Mouse (Mus musculus): Measurements from ENCODE around the gene Lrrc39.
"Not testable (repeated sequence)": the region's sequence is repeated elsewhere in the genome, so short reads cannot be mapped to it uniquely, and the experiment has no call there.

The Lrrc39 gene

DNA sequence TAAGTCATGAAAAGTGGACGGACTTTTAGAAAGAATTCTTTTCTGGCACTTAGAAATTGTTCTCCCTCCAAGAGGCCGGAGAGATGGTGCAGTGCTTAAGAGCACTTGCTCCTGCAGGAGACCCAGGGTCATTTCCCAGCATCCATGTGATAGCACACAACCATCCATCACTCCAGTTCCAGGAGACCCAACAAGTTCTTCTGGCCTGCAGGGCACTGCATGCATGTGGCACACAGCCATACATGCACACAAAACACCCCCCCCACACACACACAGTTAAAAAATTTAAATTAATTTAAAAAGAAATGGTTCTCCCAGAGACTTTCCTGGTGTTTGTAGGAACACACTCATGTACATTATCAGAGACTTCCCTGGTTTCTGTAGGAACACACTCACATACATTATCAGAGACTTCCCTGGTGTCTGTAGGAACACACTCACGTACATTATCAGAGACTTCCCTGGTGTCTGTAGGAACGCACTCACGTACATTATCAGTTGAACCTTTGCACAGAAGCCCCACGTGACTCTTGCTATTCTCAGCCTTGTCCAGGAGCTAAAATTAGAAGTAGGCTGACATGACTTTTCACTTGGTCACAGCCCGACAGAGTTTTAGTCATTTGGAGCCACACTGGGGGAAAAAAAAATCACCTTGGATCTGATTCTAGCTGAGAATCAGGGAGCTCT is at the start of gene Lrrc39:
Gene Lrrc39 (plus strand): TSS at position 566 of the 687 bp plus-strand sequence.
- DNase-seq (ENCODE audit: low spot score in 2 of 2): no peak

DNA sequence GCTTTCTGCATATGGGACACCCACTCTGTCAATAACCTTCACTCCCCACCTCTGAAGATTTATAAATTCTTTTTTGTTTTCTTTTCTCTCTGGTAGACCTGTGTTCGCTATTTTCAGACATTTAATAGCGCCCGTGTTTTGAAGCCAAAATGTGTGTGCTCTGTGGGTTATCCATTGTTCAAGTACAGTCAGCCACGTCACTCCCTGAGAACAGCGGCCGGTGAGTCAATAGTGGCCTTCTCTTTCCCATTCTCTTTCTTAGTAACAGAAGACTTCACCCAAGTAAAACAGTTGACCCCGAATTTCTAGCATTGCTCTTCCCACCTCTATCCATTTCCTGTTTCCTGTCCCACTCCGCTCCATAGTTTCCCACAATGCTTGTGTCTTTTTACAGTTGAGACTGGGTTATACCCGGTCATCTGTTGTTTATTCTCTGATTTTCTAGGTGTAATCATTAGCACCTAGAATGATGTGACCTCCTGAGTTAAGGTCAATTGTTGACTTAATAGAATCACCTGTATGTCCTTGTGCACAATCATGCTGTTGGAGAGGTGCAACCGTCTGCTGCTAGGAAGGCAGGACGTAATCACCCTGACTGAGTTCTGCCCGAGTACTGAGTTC is 42.5 kb upstream of the Lrrc39 start:
- DNase-seq (ENCODE audit: low spot score in 2 of 2): no peak

DNA sequence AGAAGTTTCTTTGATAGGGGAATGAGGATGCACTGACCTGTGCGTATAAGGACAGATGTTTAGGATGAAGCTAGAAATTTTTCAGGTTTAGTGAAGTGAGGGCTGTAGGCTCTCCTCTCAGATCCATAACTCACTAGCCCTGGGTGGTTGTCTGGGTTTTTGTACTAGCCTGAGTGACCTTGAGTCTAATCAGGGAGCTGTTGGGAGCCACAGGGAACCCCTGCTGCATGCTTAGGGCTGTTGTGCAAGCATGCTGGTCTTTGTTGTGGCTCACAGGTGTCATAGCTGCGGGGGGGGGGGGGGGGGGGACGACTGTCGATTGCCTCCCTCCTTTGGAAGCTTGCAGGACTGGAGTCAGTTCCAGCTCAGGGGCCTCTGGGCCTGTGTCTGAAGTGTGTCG is 33.0 kb upstream of the Lrrc39 start:
- DNase-seq (ENCODE audit: low spot score in 2 of 2): no peak

DNA sequence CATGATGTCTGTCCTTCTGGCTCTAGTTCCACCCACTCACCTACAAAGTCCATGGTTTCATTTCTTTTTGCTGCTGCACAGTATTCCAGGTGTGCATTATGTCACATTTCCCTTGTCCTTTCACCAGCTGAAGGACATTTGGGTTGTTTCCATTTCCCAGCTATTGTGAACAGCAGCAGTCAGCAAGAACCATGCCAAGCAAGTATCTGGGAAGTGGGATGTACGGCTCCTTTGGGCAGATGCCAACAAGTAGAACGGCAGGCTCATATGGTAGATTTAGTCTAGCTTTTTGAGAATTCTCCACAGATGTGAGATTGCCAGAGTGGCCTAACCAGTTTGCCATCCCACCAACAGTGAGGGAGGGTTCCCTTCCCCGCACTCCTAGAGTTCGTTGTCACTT is 31.9 kb upstream of the Lrrc39 start:
- no peak for DNase-seq (ENCODE audit: low spot score in 2 of 2)

DNA sequence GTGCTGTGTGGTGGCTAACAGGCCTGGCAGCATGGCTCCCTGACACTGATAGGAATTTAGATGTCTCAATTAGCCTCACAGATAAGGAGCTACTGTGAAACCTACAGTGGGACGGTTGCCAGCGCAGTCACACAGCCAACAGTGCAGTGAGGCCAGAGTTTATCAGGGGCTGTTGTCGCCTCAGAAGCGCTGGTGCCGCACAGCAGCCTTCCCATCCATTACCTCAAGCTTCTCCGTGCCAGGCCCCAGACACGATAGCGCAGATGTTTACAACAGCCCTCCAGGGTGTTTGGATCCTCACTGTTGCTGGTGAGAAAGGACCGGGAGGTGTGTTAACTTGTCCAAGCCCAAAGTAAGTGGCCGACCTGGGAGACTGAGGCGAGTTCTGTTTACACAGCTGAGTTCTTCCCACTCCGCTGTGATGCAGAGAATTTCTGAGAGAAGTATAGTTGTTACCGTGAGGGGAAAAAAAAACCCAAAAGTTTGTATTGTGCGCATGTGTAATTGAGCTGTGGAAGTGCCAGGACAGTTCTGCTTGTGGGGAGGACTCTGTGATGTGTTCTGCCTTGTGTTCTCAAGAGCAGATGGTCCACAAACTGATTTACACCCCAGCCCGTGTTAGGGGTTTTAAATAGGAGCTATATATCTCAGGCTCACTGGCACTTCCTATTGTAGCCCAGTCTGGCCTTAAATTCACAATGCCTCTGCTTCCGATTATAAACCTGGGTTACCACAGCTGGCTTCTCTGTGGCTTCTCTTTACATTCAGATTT is 26.2 kb upstream of the Lrrc39 start:
- no peak for DNase-seq (ENCODE audit: low spot score in 2 of 2)

DNA sequence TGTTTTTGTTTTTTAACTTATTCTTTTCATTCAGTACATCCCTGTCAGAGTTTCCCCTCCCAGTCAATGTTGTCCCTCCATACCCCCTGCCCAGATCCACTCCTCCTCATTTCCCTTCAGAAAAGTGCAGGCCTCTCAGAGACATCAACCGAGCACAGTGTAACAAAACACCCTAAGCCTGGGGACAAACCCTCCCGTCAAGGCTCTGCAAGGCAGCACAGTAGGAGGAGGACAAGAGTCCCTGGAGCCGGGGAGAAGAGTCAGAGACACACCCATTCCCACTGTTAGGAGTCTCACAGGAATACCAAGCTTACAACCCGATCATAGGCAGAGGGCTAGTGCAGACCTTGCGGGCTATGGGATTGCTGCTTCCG is 25.6 kb upstream of the Lrrc39 start:
- no peak for DNase-seq (ENCODE audit: low spot score in 2 of 2)

DNA sequence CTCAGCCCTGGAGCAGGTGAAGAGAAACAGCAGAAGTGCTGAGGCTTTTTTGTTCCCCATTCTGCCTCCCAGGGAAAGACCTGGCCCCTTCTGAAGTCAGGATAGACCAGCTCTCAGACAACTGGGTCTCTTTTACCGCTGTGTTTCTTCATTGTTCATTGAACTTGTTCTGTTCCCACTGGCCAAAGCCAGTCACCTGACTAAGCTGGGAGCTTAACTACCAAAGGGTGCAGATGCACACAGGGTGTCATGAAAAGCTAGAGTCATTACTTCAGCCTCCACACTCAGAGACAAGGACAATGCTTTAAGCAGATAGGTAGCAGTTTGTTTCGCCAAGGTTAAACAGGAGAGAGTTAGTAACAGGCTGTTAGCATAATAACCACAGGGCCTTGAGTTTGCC is 20.7 kb upstream of the Lrrc39 start:
- DNase-seq (ENCODE audit: low spot score in 2 of 2): no peak

DNA sequence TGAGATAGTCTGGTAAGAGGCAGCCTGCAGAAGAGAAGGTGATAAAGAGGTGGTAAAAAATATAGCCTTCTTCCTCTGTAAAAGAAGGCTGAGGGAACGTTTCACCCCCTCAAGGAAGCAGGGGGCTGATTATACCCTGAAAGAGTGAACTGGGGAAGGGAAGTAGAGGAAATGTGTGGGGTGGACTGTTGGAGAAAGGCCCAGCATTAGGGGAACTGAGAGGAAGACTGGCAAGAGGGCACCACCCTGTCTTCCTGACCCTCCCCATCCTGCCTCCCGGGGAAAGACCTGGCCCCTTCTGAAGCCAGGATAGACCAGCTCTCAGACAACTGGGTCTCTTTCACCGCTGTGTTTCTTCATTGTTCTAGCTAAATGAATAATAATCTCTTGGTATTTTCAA is 20.2 kb upstream of the Lrrc39 start:
- no peak for DNase-seq (ENCODE audit: low spot score in 2 of 2)

DNA sequence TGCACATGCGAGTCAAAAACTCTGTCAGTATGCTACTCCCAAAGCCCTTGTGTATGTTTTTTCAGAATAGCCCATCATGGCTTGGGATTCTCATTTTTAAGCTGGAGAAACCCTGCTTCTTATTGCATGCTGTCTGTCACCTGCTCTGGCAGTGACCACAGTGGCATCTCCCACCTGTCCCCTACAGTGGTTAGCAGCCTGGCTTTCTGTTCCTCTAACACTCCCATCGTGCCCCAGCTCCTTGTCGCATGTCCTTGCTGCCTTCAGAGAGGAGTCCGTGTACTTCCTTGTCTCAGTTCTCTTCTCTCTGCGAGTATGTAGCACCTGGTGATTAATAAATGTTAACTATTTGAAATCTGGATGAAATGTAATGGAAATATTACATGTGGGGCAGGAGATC is 15.3 kb upstream of the Lrrc39 start:
- DNase-seq (ENCODE audit: low spot score in 2 of 2): no peak

DNA sequence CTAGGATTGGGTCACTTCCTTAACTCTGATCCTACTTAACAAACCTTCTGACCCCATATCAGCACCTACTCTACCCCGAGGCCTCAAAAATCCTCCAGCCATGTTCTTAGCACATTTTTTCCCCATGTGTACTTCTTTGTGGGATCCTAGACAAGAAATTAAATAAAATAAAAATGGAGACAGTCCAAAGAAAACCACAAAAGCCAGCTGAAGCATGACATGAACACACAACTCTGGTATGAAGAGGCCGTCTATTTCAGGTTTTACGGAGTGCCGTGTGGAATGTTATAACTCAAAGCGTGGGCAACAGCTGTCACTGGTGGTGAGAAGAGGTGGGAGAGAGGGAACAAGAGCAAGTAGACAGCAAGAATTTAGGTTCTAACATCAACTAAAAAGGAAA is 11.4 kb upstream of the Lrrc39 start:
- DNase-seq (ENCODE audit: low spot score in 2 of 2): no peak

DNA sequence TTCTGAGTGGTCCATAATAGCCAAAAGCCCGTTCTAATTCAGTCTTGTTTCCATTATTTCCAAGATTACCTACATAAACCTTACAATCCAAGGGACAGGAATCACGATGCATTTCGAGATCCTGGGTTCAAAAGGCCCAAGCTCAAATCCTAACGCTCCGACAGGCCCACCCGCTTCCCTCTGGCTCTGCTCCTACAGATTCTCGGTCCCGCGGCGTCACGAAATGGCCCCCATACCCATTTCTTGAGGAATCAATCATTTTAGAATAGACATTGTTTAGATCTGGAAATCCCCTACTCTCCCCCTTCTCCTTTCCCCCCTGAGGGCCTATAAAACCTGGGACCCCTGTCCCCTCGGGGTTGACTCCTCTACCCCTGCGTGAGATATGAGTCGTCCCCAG is 1.5 kb upstream of the Lrrc39 start:
- not testable (repeated sequence) for DNase-seq (ENCODE audit: low spot score in 2 of 2)

DNA sequence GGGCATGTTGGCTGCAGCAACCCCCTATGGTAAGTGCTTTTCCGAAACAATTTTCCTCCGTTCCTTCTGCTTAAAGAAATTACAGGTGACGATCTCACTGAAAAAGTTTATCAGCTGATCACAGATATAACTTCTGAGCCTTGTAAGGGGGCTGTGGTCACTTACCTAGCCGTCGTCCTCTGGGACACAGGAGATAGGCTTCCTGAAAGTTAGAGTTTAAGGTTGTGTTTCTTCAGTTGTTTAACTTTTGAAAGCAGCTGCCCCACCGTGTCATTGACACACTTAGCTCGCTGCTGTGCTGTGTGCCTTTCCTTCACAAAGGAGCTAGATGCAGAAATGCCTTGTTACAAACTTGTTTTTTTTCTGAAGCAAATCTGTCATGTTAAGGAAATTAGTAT is 321 bp downstream of the Lrrc39 start:
- no peak for DNase-seq (ENCODE audit: low spot score in 2 of 2)

DNA sequence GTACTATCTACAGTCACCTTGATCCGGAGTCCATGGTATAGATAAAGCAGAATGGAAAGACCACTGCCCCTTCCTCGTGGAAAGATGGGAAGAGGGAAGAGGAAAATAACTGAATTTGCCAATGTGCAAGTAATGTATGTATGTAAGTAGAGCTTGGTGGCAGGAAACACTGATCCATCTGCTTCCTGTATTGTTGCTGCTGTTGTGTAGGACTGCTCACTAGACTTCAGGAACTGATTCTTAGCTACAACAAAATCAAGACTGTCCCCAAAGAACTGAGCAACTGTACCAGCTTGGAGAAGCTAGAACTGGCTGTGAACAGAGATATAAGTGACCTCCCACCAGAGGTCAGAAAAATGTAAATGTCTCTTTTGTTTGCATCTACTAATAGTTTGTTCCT is 7.9 kb downstream of the Lrrc39 start:
- no peak for DNase-seq (ENCODE audit: low spot score in 2 of 2)

DNA sequence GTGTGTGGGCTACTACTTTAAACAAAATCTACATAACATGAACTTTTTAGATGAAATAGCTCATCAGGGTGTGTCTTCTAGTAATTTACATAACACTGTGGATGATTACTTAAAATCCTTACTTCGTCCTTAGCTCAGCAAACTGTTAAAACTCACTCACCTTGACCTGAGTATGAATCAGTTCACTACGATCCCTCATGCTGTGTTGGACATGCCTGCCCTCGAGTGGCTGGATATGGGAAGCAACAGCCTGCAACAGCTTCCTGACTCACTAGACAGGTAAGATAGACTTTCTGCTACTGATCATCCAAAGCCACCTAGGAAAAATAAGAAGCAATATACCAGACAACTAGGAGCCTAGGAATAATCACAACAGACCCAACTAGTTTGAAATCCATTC is 14.5 kb downstream of the Lrrc39 start:
- no peak for DNase-seq (ENCODE audit: low spot score in 2 of 2)

DNA sequence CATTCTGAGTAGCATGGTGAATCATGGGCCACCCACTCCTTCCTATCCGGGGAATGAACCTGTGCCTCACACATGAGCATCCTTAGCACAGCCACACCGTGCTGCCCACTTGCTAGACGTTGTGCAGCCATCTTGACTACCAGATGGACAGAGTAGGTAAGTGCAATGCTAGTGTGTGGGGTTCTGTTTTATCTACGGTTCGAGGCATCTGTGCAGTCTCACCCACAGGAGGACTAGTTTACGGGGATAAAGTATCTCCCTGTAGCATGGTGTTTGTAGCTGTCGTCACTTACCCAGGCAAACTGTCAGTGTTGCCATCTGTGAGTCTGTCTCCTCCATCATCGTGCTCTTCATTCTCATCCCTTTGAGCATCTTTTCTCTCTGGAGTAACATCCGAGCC is 19.4 kb downstream of the Lrrc39 start:
- DNase-seq (ENCODE audit: low spot score in 2 of 2): peak; percentile 7 to 21

DNA sequence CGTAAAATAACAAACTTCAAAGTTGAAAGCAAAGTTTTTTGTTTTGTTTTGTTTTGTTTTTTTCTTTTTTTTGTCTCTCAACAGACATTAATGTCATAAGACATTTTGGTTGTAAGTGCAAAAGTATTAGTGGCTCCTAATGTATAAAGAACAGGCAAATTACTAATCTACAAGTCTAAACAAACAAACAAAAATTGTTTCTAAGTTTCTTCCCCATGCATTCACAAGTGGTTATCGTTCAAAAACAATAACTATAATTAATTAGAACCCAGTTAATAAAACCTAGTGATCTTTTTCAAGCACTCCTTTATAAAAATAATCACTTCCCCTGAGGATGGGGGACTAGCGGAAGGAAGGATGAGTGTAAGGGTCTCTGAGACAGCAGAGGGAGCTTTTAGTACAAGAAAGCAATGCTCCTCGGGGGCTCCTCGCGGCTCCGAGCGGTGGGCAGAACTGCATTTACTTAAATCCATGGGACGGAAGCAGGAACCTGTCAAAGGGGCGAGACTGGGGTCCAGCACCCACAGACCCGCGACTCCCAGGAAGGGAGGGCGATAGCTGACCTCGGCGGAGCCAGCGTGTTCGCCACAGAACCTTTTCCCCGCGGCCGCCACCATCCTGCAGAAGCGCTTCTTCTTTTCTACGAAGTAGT is 31.4 kb downstream of the Lrrc39 start:
- no peak for DNase-seq (ENCODE audit: low spot score in 2 of 2)

DNA sequence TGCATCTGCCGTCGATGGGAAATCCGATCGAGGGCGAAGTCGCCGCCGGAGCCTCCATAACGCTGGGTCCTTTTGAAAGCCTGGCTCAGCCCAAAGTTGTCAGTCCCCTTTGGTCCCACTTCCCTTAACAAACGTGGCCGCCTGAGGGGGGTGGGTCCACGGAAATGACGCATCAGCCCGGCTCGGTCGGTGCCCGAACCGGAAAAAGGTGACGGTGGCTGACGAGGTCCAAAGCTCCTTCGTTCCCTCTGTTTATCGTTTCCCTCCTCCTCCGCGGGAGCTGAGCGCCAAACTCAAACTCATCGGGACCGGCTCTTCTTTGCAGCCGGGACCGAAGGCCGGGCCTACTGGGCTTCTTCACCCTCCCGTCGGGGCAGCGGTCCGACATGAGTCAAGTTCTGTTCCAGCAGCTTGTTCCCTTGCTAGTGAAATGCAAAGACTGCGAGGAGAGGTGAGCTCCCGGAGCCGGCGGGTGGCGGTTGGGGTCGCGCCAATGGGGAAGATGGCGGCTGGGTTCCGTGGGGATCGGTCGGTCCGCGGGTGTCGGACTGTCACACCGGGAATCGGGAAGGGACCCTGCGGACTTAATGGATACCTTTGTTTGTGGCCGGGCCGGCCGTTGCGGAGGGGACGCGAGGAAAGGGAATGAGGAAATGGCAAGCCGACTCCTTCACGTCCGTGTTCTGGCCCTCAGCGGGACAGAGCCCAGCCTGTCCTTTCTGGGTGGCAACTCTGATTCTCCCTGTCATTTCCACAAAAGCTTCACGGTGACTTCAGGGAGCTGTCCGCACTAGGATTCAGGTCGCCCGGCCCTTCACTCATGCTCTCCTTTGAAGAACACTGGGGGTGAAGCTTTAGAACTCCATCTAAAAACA is 32.2 kb downstream of the Lrrc39 start, which contains the start of gene Sass6:
Gene Sass6 (plus strand): TSS at position 255 of the 875 bp plus-strand sequence.
- peak; percentile 98 to 99 for DNase-seq (ENCODE audit: low spot score in 2 of 2)

DNA sequence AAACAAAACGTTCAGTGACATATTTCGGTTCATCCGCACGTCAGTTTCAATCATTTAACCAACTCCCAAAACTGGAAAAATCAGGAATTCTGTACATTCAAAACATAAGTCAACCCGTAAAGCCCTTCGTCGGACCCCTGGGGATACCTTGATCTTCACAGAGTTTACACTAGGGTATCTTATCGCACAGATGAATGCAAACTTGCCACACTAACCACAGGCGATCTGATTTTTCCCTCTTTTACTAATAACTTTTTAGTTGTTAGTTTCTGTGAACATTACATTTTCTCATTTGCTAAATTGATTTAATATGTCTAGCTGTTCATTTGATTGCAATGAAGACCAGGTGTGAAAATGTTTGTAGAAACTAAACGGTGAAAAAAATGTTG is 32.8 kb downstream of the Lrrc39 start:
- DNase-seq (ENCODE audit: low spot score in 2 of 2): no peak

DNA sequence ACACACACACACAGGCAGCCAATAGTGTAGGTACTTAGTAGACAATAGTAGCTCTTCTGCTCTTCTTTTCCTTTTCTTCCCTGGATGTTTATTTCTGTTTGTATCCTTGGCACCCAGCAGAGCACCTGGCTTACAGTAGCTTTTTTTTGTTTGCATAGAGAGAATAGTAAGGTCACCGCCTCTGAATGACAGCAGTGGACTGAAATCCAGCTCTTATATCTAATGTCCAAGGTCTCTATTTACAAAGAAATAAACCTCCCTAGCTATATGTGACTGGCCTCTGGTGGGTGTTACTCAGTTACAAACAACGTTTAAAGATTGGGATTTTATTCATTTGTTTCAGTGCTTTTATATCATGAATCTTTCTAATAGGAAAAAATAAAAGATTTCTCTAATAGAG is 36.9 kb downstream of the Lrrc39 start:
- no peak for DNase-seq (ENCODE audit: low spot score in 2 of 2)

DNA sequence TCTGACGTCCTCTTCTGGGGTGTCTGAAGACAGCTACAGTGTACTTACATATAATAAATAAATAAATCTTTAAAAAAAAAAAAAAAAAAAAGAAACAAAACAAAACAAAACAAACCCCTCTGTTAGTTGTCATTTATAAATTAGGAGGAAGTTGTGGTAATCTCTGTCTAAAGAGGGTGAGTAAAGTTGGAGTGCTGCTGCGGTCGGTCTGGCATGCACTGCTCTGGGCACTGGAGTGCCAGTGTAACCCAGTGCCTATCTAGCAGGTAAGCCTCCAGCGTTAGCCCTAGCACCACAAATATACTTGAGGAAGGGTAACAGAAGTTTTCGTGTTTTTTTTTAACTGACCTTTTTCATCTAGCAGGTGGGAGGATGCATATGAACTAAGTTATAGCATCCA is 38.2 kb downstream of the Lrrc39 start:
- no peak for DNase-seq (ENCODE audit: low spot score in 2 of 2)

DNA sequence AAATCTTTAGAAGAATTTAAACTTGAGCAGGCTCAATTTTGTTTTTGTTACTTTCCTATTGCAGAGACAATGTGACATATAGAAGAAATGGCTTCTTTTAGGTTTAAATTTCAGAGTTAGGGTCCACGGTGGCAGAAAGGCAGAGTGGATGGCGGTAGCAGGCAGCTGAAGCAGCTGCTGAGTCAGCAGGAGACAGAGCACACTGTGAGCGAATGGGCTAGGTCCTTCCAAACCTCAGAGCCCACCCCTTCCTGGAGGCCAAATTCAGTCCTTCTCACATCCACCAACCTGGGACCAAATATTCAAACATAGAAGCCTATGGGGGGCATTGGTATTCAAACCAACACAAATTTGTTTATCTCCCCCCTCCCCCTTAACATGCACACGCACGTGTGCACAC is 39.0 kb downstream of the Lrrc39 start:
- DNase-seq (ENCODE audit: low spot score in 2 of 2): no peak

DNA sequence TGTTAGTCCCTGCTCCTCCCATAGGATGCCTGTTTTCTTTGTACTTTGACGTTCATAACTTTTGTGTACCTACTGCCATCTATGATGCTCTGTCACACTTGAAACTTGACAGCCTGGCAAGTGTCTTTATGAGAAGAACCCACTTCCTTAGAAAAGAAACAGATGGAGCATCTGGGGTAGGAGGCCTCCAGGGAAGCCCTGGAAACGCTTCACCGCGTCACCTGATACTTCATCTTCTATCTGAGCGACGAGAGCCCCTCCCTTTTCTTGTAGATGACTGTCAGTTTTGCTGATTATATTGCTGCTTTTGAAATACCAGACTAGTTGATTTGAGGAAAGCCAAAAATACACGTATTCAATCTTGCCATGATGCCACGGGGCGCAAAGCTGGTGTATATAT is 41.8 kb downstream of the Lrrc39 start:
- DNase-seq (ENCODE audit: low spot score in 2 of 2): no peak
